Mouse (Mus musculus) limb, embryonic 15.5 days (tissue): ENCODE results near the gene Mapk10. TPM values are rescaled to one million over a fixed set of nuclear protein-coding genes. Genes with fewer than 3 reads are reported as not detected.

Experiments used
- ATAC-seq: fragments of 200-750 bp; cut with Nextera tagmentation; 2 replicates; pipeline ENCODE4 v1.8.0; 2017; ENCODE audit warnings: low read depth, moderate TSS enrichment; ENCODE audit not compliant: insufficient number of reproducible peaks, low FRiP score, low TSS enrichment
- H3K27ac ChIP-seq: fragments of 300-500 bp; sonication (generic); 2 replicates; pipeline ENCODE4 v1.5.1; 2015; ENCODE audit warnings: moderate library complexity, mild to moderate bottlenecking, inconsistent platforms
- H3K27me3 ChIP-seq: fragments of 300-500 bp; sonication (generic); 2 replicates; pipeline ENCODE4 v1.6.1; 2015; ENCODE audit warnings: inconsistent platforms
- H3K36me3 ChIP-seq: fragments of 300-500 bp; sonication (generic); 2 replicates; pipeline ENCODE4 v1.6.1; 2015; ENCODE audit warnings: inconsistent platforms
- H3K4me1 ChIP-seq: fragments of 300-500 bp; sonication (generic); 2 replicates; pipeline ENCODE4 v1.6.1; 2015; ENCODE audit warnings: inconsistent platforms
- H3K4me2 ChIP-seq: fragments of 300-500 bp; sonication (generic); 2 replicates; pipeline ENCODE4 v1.6.1; 2015; ENCODE audit warnings: mild to moderate bottlenecking, inconsistent platforms
- H3K4me3 ChIP-seq: fragments of 300-500 bp; sonication (generic); 2 replicates; pipeline ENCODE4 v1.5.1; 2015; ENCODE audit warnings: mild to moderate bottlenecking, inconsistent platforms
- H3K9ac ChIP-seq: fragments of 300-500 bp; sonication (generic); 2 replicates; pipeline ENCODE4 v1.6.1; 2015; ENCODE audit warnings: inconsistent platforms
- H3K9me3 ChIP-seq: fragments of 300-500 bp; sonication (generic); 2 replicates; pipeline ENCODE4 v1.6.1; 2016; ENCODE audit warnings: inconsistent platforms
- WGBS: fragments of 180-500 bp; shearing (Covaris S2); methylation state at CpG from one replicate; pipeline ENCODE4 v1.1.7; 2015; 5-methylcytosine and 5-hydroxymethylcytosine counted together
- polyA plus RNA-seq: library from polyadenylated mRNA; unstranded; fragments of >200 nt; fragmentation: Nextera tagmentation; extraction: Ambion mirVana; gene quantifications from 2 replicates; pipeline ENCODE4 v1.2.1, GENCODE M21; 2015

Mapk10 gene
- polyA plus RNA-seq, 1 experiment from 2014 or later = 0.42 TPM

- Histone ChIP-seq H3K4me3 (no peak overlapping the region), H3K4me2 (no peak overlapping the region)
- 68% methylated on average over 7 of the region's 7 CpGs for WGBS
These were observed 188.5 kb downstream of the Mapk10 start for GRCm38 (mm10) chr5:103022504-103023172.

GRCm38 (mm10) chr5:103021479-103021878, 189.7 kb downstream of the Mapk10 start:
- Histone ChIP-seq H3K27me3 (peaks cover 21% of the 10 kb centered on the region; the same call in 1 of the 2 replicates), H3K9ac (no peak overlapping the region), H3K4me3 (no peak overlapping the region), H3K4me1 (no peaks in the 10 kb centered on the region), H3K27ac (no peak overlapping the region), H3K36me3 (no peaks in the 10 kb centered on the region), H3K9me3 (no peaks in the 10 kb centered on the region), H3K4me2 (no peak overlapping the region)
- ATAC-seq = no peak
- WGBS = 80% methylated on average over 8 of the region's 8 CpGs

More at GRCm38 (mm10) chr5:103022504-103023172, 188.5 kb downstream of the Mapk10 start:
- Histone ChIP-seq H3K36me3 (no peaks in the 10 kb centered on the region), H3K27ac (no peak overlapping the region), H3K9ac (no peak overlapping the region), H3K27me3 (peaks cover 25% of the 10 kb centered on the region; the same call in 1 of the 2 replicates), H3K4me1 (no peaks in the 10 kb centered on the region), H3K9me3 (no peaks in the 10 kb centered on the region)
- ATAC-seq = no peak

DNA sequence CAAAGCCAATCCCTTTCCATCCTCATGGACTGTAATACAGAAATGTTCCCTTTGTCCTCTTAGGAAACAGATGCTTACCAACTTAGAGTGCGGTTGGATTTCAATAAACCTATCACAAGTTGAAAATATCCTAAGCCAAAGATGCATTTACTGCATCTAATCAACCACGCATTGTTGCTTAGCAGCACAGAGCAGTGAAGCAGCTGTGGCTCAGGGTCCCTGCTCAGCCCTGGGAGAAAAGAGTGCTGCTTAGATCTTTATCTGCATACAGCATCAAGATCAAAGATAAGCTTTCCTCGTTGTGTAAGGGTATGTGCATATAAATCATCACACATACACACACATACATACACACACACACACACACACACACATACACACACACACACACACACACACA, 190.2 kb downstream of the Mapk10 start:
- H3K9me3 ChIP-seq = no peaks in the 10 kb centered on the region
- H3K9ac ChIP-seq = no peak overlapping the region
- H3K4me3 ChIP-seq = no peak overlapping the region
- no peak overlapping the region for H3K27ac ChIP-seq
- WGBS = 46% methylated on average over 3 of the region's 3 CpGs
- no peaks in the 10 kb centered on the region for H3K4me1 ChIP-seq
- H3K4me2 ChIP-seq = no peak overlapping the region
- H3K27me3 ChIP-seq = peaks cover 16% of the 10 kb centered on the region; the same call in 1 of the 2 replicates
- no peak for ATAC-seq
- no peaks in the 10 kb centered on the region for H3K36me3 ChIP-seq

DNA sequence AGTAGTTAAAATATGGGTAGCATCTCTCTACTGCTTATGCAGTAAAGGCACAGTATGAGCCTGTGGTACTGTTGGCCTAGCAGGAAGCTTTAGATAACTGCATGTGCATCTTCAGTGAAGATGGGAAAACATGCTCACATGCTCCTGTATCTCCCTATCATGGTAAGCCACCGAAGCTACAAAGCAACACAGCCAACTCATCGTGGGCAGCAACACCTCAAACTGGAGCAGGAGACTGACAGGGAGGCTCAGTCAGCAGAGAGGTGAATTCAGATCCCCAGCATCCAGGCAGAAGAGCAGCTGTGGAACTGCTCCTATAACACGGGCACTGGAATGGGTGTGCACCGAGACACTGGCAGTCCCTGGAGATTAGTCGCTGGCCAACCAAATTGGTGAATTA, 191.0 kb downstream of the Mapk10 start:
- H3K9me3 ChIP-seq = no peaks in the 10 kb centered on the region
- no peak for ATAC-seq
- peaks cover 16% of the 10 kb centered on the region; the same call in 1 of the 2 replicates for H3K27me3 ChIP-seq
- no peaks in the 10 kb centered on the region for H3K4me1 ChIP-seq
- no peak overlapping the region for H3K9ac ChIP-seq
- H3K36me3 ChIP-seq = no peaks in the 10 kb centered on the region
- no peak overlapping the region for H3K27ac ChIP-seq
- H3K4me3 ChIP-seq = no peak overlapping the region
- WGBS = 87% methylated on average over 5 of the region's 5 CpGs
- H3K4me2 ChIP-seq = no peak overlapping the region

DNA sequence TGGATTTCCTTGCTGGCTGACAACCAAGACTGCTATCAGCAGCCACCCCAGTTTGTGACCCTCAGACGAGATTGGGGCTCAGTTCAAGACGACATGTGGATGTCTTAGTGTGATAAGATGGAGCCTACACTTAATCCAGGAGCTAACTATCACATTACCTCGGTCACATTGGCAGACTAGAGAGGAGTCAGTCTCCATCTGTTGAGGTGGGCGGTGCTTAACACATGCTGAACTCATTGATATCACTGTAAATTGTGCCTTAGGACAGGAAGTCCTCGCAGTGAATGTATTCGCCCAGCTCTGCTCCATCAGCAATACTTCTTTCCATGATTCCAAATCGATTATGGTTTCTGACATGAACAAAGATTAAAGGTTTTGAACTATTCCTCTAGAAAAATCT, 193.5 kb downstream of the Mapk10 start:
- whole genome bisulfite sequencing = 75% methylated on average over 7 of the region's 7 CpGs
- H3K27ac ChIP-seq = no peak overlapping the region
- H3K4me1 ChIP-seq = no peaks in the 10 kb centered on the region
- H3K4me2 ChIP-seq = no peak overlapping the region
- ATAC-seq = no peak
- H3K36me3 ChIP-seq = no peaks in the 10 kb centered on the region
- H3K9ac ChIP-seq = no peak overlapping the region
- H3K9me3 ChIP-seq = no peaks in the 10 kb centered on the region
- 0 out of 2 replicates have a peak, but pooled peaks cover 3% of the 10 kb centered on the region for H3K27me3 ChIP-seq
- H3K4me3 ChIP-seq = no peak overlapping the region

DNA sequence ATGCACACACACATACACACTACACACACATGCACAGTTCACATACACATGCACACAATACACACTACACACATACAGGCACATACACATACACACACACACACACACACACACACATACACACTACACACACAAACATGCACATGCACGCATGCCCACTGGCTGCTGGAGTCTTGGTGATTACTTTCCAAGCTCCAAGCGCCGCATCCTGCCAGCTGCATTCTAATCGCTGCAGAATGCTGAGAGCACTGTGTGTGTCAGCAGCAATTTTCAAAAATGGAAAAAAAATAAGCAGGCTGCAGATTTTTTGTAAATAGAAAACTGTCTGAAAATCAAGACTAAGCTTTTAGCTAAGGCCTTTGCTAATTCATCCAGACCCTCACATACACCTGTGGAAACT, 196.8 kb downstream of the Mapk10 start:
- Histone ChIP-seq H3K36me3 (no peaks in the 10 kb centered on the region), H3K4me1 (no peaks in the 10 kb centered on the region), H3K27ac (no peak overlapping the region), H3K9ac (no peak overlapping the region), H3K4me2 (no peak overlapping the region), H3K9me3 (no peaks in the 10 kb centered on the region), H3K4me3 (no peak overlapping the region), H3K27me3 (no peaks in the 10 kb centered on the region)
- WGBS = 84% methylated on average over 4 of the region's 4 CpGs
- no peak for ATAC-seq

DNA sequence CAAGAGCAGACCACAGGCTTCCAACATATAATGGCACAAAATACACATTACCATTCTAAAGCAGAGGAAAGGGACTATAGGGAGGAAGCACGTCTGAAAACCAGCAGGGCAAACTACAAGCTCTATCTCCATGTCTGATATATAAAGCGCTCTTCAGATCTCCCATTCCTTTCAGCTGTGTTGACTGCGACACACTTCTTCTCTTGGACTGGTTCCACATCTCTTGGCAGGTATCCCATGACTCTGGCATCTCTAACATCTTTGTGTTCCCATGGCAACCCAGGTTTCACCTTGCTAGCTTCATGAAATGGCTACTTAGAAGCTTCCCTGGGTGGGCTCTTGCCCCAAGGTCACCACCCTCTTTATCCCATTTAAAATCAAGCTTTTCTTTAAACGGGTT, 202.2 kb downstream of the Mapk10 start:
- Histone ChIP-seq H3K36me3 (no peaks in the 10 kb centered on the region), H3K27me3 (no peaks in the 10 kb centered on the region), H3K27ac (no peak overlapping the region), H3K9me3 (no peaks in the 10 kb centered on the region), H3K9ac (no peak overlapping the region), H3K4me3 (no peak overlapping the region), H3K4me2 (no peak overlapping the region), H3K4me1 (no peaks in the 10 kb centered on the region)
- WGBS = 75% methylated on average over 4 of the region's 4 CpGs
- ATAC-seq = no peak

DNA sequence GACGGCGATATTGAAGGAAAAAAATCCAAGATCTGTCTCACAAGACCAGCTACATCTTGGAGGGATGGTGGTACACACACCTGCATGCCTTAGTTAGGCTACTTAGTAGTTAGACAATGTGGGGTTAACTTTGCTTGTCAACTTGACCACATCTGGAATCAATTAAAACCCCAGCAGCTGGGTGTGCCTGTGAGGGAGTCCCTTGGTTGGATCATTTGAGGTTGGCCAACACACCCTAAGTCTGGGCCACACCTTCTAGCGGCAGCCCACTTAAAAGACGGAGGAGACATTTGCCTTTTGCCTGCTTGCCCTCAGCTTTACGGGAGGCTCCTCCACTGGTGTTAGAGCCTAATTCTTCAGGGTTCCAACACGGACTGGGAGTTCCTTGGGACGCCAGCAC, 209.0 kb downstream of the Mapk10 start:
- Histone ChIP-seq H3K4me1 (no peaks in the 10 kb centered on the region), H3K9ac (no peak overlapping the region), H3K9me3 (no peaks in the 10 kb centered on the region), H3K27me3 (no peaks in the 10 kb centered on the region), H3K27ac (no peak overlapping the region), H3K4me2 (no peak overlapping the region), H3K36me3 (no peaks in the 10 kb centered on the region), H3K4me3 (no peak overlapping the region)
- WGBS = 35% methylated on average over 7 of the region's 7 CpGs
- no peak for ATAC-seq

DNA sequence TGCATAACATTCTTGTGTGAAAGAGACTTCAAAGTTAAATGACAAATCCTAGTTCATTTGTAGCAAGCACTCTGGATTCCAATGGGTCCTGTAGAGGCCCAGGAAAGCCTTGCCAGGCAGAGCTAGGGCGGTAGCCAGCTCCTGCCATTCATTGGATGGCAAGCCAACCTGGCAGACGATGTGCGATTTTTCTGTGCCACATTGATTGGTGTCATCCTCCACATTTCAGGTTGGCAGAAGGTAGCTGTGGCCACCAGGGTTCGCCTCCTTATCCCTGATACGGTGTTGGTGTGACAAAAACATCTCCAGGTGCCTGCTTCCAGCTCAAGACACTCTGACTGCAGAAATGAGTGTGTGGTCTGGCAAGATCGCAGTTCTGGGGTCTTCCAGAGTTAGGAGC, 210.6 kb downstream of the Mapk10 start:
- Histone ChIP-seq H3K27ac (no peak overlapping the region), H3K9ac (no peak overlapping the region), H3K27me3 (no peaks in the 10 kb centered on the region), H3K9me3 (no peaks in the 10 kb centered on the region), H3K36me3 (no peaks in the 10 kb centered on the region), H3K4me3 (no peak overlapping the region), H3K4me1 (no peaks in the 10 kb centered on the region), H3K4me2 (no peak overlapping the region)
- 80% methylated on average over 6 of the region's 6 CpGs for WGBS
- ATAC-seq = no peak

- H3K27ac ChIP-seq = no peak overlapping the region
- H3K36me3 ChIP-seq = no peaks in the 10 kb centered on the region
- WGBS = 82% methylated on average over 7 of the region's 7 CpGs
- H3K4me3 ChIP-seq = no peak overlapping the region
- H3K9me3 ChIP-seq = no peaks in the 10 kb centered on the region
- ATAC-seq = no peak
- no peaks in the 10 kb centered on the region for H3K4me1 ChIP-seq
- H3K4me2 ChIP-seq = no peak overlapping the region
- no peak overlapping the region for H3K9ac ChIP-seq
- H3K27me3 ChIP-seq = no peaks in the 10 kb centered on the region
These were observed 212.6 kb downstream of the Mapk10 start for GRCm38 (mm10) chr5:102998524-102998923.

GRCm38 (mm10) chr5:102997907-102998306, 213.2 kb downstream of the Mapk10 start:
- WGBS = 81% methylated on average over 11 of the region's 11 CpGs
- Histone ChIP-seq H3K36me3 (no peaks in the 10 kb centered on the region), H3K4me2 (no peak overlapping the region), H3K27ac (no peak overlapping the region), H3K9me3 (no peaks in the 10 kb centered on the region), H3K4me1 (no peaks in the 10 kb centered on the region), H3K27me3 (no peaks in the 10 kb centered on the region), H3K9ac (no peak overlapping the region), H3K4me3 (no peak overlapping the region)
- no peak for ATAC-seq

- Histone ChIP-seq H3K4me3 (no peak overlapping the region), H3K4me1 (no peaks in the 10 kb centered on the region), H3K9me3 (no peaks in the 10 kb centered on the region), H3K27me3 (no peaks in the 10 kb centered on the region), H3K27ac (no peak overlapping the region), H3K9ac (no peak overlapping the region), H3K4me2 (no peak overlapping the region), H3K36me3 (no peaks in the 10 kb centered on the region)
- ATAC-seq = no peak
- WGBS = 78% methylated on average over 7 of the region's 7 CpGs
These were observed 214.8 kb downstream of the Mapk10 start for GRCm38 (mm10) chr5:102996331-102996730.

DNA sequence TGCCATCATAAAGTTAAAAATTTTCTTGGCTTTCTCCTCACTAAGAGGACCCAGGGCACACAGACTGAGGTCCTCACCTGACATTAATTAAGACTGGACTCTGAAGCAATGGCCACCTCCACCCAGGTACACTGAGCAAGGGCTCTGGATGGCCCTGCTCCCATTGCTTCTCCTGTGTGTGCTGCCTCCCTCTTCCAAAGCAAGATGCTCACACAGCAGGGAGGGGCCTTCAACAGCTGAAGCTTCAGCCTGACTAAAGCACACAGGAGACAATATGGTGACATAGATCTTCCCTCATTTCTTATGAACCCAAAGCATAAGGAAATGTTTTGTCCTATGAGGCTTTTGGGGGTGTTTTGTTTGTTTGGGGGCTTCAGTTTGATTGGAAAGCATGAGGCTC, 215.2 kb downstream of the Mapk10 start:
- ATAC-seq = no peak
- Histone ChIP-seq H3K4me1 (no peaks in the 10 kb centered on the region), H3K9me3 (no peaks in the 10 kb centered on the region), H3K9ac (no peak overlapping the region), H3K27me3 (no peaks in the 10 kb centered on the region), H3K36me3 (no peaks in the 10 kb centered on the region), H3K27ac (no peak overlapping the region), H3K4me2 (no peak overlapping the region), H3K4me3 (no peak overlapping the region)
